ENCODE assay signal across 34 mouse cellular contexts in genomic region chr9:29647764-29648163, GRCm38 (mm10).
A peak's percentile ranks its signal among the peaks of the same experiment; 100 is the strongest.
DNase-seq lines count a peak whose midpoint lies in the region; ATAC-seq lines count a peak whose summit lies in the region.
"Had no signal": no experiment of that assay in that cellular context is flagged by ENCODE, and none has a peak within 500 bp of the region (broad histone marks: within the 10 kb centered on the region; RNA-seq: fewer than 3 reads in every experiment).

No protein-coding gene starts in this region.

- H3K9me3 ChIP-seq in embryonic facial prominence, embryonic 12.5 days, result no peaks in the 10 kb centered on the region
- no peaks in the 10 kb centered on the region for H3K9me3 ChIP-seq in kidney, embryonic 16.5 days (ENCODE audit: low read length)
- H3K9me3 ChIP-seq: embryonic facial prominence, embryonic 15.5 days; heart, embryonic 13.5 days; liver, embryonic 15.5 days; lung, embryonic 15.5 days; midbrain, embryonic 12.5 days; neural tube, embryonic 12.5 days had no signal

- DNase-seq in cerebellum, adult 9-11 months, result peak; percentile 22
- no peak for DNase-seq in cerebellum, adult 11-12 months
- DNase-seq in spleen, postnatal 36 days (ENCODE audit: low spot score in 2 of 2), result peak; percentile 12 to 34
- no peak for DNase-seq in spleen, adult 12 weeks (ENCODE audit: low spot score)
- no peak for DNase-seq in layer of hippocampus, adult 8-10 months (ENCODE audit: low spot score in 2 of 2)
- DNase-seq: adrenal gland, postnatal 14 days; cerebellum, adult 8-10 months; cerebellum, postnatal 36 days; gastrocnemius, postnatal 25 days; heart, adult 18-20 months; heart, postnatal 10 days; kidney, adult 9 months; kidney, postnatal 25 days; liver; right cerebral cortex, adult 18-20 months; right cerebral cortex, postnatal 4 days; thymus, adult 18-20 months; thymus, postnatal 25 days had no signal

- peaks cover 9% of the 10 kb centered on the region; the same call in 1 of the 2 replicates for H3K4me1 ChIP-seq in embryonic facial prominence, embryonic 12.5 days
- no peaks in the 10 kb centered on the region for H3K4me1 ChIP-seq in kidney, embryonic 16.5 days (ENCODE audit: insufficient read depth, low read length)
- H3K4me1 ChIP-seq: liver, embryonic 15.5 days; lung, embryonic 15.5 days; megakaryocyte, embryonic 14.5 days; neural tube, embryonic 12.5 days had no signal

- no peak overlapping the region for H3K4me2 ChIP-seq in embryonic facial prominence, embryonic 12.5 days (replicated peaks)
- H3K4me2 ChIP-seq in kidney, embryonic 16.5 days (replicated peaks; ENCODE audit: low read depth, low read length), result no peak overlapping the region
- H3K4me2 ChIP-seq: embryonic facial prominence, embryonic 15.5 days; heart, embryonic 13.5 days; liver, embryonic 15.5 days; lung, embryonic 15.5 days; midbrain, embryonic 12.5 days; neural tube, embryonic 12.5 days had no signal

- no peak overlapping the region for H3K4me3 ChIP-seq in embryonic facial prominence, embryonic 12.5 days
- no peak overlapping the region for H3K4me3 ChIP-seq in kidney, embryonic 16.5 days (ENCODE audit: low read length)
- H3K4me3 ChIP-seq: embryonic facial prominence, embryonic 15.5 days; heart, embryonic 13.5 days; liver, embryonic 15.5 days; lung, embryonic 15.5 days; midbrain, embryonic 12.5 days; myocyte; neural tube, embryonic 12.5 days had no signal

- H3K27me3 ChIP-seq in embryonic facial prominence, embryonic 12.5 days, result no peaks in the 10 kb centered on the region
- no peaks in the 10 kb centered on the region for H3K27me3 ChIP-seq in kidney, embryonic 16.5 days (ENCODE audit: insufficient read depth, low read length)
- H3K27me3 ChIP-seq: embryonic facial prominence, embryonic 15.5 days; liver, embryonic 15.5 days; megakaryocyte, embryonic 14.5 days; neural tube, embryonic 12.5 days had no signal

- H3K36me3 ChIP-seq in embryonic facial prominence, embryonic 12.5 days, result no peaks in the 10 kb centered on the region
- no peaks in the 10 kb centered on the region for H3K36me3 ChIP-seq in kidney, embryonic 16.5 days (ENCODE audit: insufficient read depth, low read length)
- H3K36me3 ChIP-seq: embryonic facial prominence, embryonic 15.5 days; heart, embryonic 13.5 days; liver, embryonic 15.5 days; lung, embryonic 15.5 days; midbrain, embryonic 12.5 days; neural tube, embryonic 12.5 days had no signal

- H3K27ac ChIP-seq in embryonic facial prominence, embryonic 12.5 days, result peak overlapping the region; percentile 37; the same call in 1 of the 2 replicates
- no peak overlapping the region for H3K27ac ChIP-seq in kidney, embryonic 16.5 days (ENCODE audit: low read length)
- H3K27ac ChIP-seq: embryonic facial prominence, embryonic 15.5 days; heart, embryonic 13.5 days; liver, embryonic 15.5 days; lung, embryonic 15.5 days; midbrain, embryonic 12.5 days; neural tube, embryonic 12.5 days; stomach, postnatal 0 days had no signal

- no peak for ATAC-seq in embryonic facial prominence, embryonic 12.5 days (ENCODE audit: insufficient number of reproducible peaks, insufficient read depth, low FRiP score, low TSS enrichment)
- ATAC-seq in megakaryocyte progenitor cell, adult 5-6 weeks (replicated peaks; ENCODE audit: poor library complexity), result peak; percentile 74
- no peak for ATAC-seq in kidney, embryonic 16.5 days (ENCODE audit: low FRiP score, low TSS enrichment)
- ATAC-seq: forebrain, embryonic 14.5 days; hindbrain, embryonic 16.5 days; intestine, postnatal 0 days; Patski had no signal

- 41% methylated on average over 8 of the region's 8 CpGs for WGBS in embryonic facial prominence, embryonic 12.5 days
- 73% methylated on average over 8 of the region's 8 CpGs for WGBS in kidney, embryonic 16.5 days

- no peak overlapping the region for H3K9ac ChIP-seq in embryonic facial prominence, embryonic 12.5 days
- no peak overlapping the region for H3K9ac ChIP-seq in kidney, embryonic 16.5 days (replicated peaks; ENCODE audit: low read length)
- H3K9ac ChIP-seq: embryonic facial prominence, embryonic 15.5 days; heart, embryonic 13.5 days; liver, embryonic 15.5 days; lung, embryonic 15.5 days; midbrain, embryonic 12.5 days; neural tube, embryonic 12.5 days had no signal

Comparison
In these comparisons a context has a peak if more than half of its experiments do, and no peak if none do; other contexts are left out.
1. DNase-seq: peak in cerebellum, adult 9-11 months (single experiment) and spleen, postnatal 36 days (2 of 2); none in cerebellum, adult 11-12 months (single experiment), spleen, adult 12 weeks (single experiment) and layer of hippocampus, adult 8-10 months (0 of 2).